Mouse (Mus musculus) kidney, postnatal 36 days (tissue): ENCODE measurements at regions not wholly inside any gene's neighbourhood (a gene's known extent, or its start where the extent isn't known, plus 50 kb on each side); places are given as distances from the start of the nearest gene placed in this dataset.
"Not testable (repeated sequence)": the region's sequence is repeated elsewhere in the genome, so short reads cannot be mapped to it uniquely, and the experiment has no call there.

ENCODE experiments used
- DNase-seq, 2 experiments: peaks; one replicate each; pipeline ENCODE4 v3.0.0; 2021 to 2022; ENCODE audit warnings: mixed read lengths in 2 of 2

GRCm38 (mm10) chr5:91822844-91823576 lies 139.9 kb downstream of the Rchy1 start:
- DNase-seq, result no peak

GRCm38 (mm10) chr5:91818800-91819199 lies 144.1 kb downstream of the Rchy1 start:
- DNase-seq, result no peak

- DNase-seq, result no peak
These were observed 144.7 kb downstream of the Rchy1 start for GRCm38 (mm10) chr5:91818195-91818594.

- DNase-seq, result no peak
These were observed 146.4 kb downstream of the Rchy1 start for GRCm38 (mm10) chr5:91816376-91816950.

GRCm38 (mm10) chr5:91814956-91815355 lies 147.9 kb downstream of the Rchy1 start:
- no peak for DNase-seq

GRCm38 (mm10) chr5:91814417-91814762 lies 148.5 kb downstream of the Rchy1 start:
- no peak for DNase-seq

GRCm38 (mm10) chr5:91813547-91814416 lies 149.1 kb downstream of the Rchy1 start:
- DNase-seq, result no peak

GRCm38 (mm10) chr5:91807070-91808065 lies 155.5 kb downstream of the Rchy1 start:
- no peak for DNase-seq

- no peak for DNase-seq
These were observed 161.4 kb downstream of the Rchy1 start for GRCm38 (mm10) chr5:91801297-91801980.

GRCm38 (mm10) chr5:91797362-91797761 lies 165.5 kb downstream of the Rchy1 start:
- DNase-seq, result no peak

GRCm38 (mm10) chr5:91792732-91793131 lies 170.1 kb downstream of the Rchy1 start:
- DNase-seq, result no peak

GRCm38 (mm10) chr5:91790412-91790811 lies 172.5 kb downstream of the Rchy1 start:
- DNase-seq, result no peak

GRCm38 (mm10) chr5:91783966-91784365 lies 178.9 kb downstream of the Rchy1 start:
- DNase-seq, result no peak

- no peak for DNase-seq
These were observed 185.9 kb downstream of the Rchy1 start for GRCm38 (mm10) chr5:91776971-91777370.

GRCm38 (mm10) chr5:91774065-91774464 lies 188.8 kb downstream of the Rchy1 start:
- DNase-seq, result no peak

GRCm38 (mm10) chr5:91767886-91768285 lies 195.0 kb downstream of the Rchy1 start:
- DNase-seq, result no peak

GRCm38 (mm10) chr5:91767060-91767459 lies 195.8 kb downstream of the Rchy1 start:
- DNase-seq, result no peak

GRCm38 (mm10) chr5:91764621-91765020 lies 198.2 kb downstream of the Rchy1 start:
- no peak for DNase-seq

- no peak for DNase-seq
These were observed 200.3 kb downstream of the Rchy1 start for GRCm38 (mm10) chr5:91762589-91762988.

GRCm38 (mm10) chr5:91755958-91756357 lies 206.9 kb downstream of the Rchy1 start:
- no peak for DNase-seq

GRCm38 (mm10) chr5:91752846-91753245 lies 210.0 kb downstream of the Rchy1 start:
- not testable (repeated sequence) for DNase-seq

GRCm38 (mm10) chr5:91751168-91751567 lies 211.7 kb downstream of the Rchy1 start:
- no peak for DNase-seq
